Comparison of ENCODE assay signal across 16 mouse cellular contexts in the genomic region with DNA sequence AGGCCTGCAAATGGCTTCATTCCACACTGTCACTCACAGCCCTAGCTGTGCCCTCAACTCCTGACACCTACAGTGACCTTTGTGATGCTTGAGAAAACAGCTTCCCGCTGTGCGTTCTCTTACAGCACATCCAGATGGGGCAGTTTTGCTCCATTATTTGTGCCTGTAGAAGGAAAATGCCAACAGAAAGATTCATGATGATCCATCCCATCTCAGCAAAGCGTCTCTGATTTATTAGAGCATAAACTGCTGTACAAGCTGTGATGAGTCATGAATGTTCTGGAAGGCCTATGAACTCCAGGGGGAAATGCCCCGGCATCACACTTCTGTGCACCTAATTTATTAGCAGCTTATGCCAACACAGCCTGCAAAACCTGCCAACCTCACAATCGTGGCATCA.
DNase-seq lines count a peak whose midpoint lies in the region; ATAC-seq and TF ChIP-seq lines count a peak whose summit lies in the region.
"Had no signal": no experiment of that assay in that cellular context is flagged by ENCODE, and none has a peak within 500 bp of the region (broad histone marks: within the 10 kb centered on the region; RNA-seq: fewer than 3 reads in every experiment).

No protein-coding gene starts in this region.

- no peak overlapping the region for H3K4me2 ChIP-seq in heart, embryonic 12.5 days
- H3K4me2 ChIP-seq in intestine, embryonic 16.5 days (ENCODE audit: low read depth, low read length), result no peak overlapping the region
- H3K4me2 ChIP-seq: embryonic facial prominence, embryonic 15.5 days; kidney, embryonic 15.5 days; limb, embryonic 12.5 days; neural tube, embryonic 12.5 days had no signal

- no peaks in the 10 kb centered on the region for H3K27me3 ChIP-seq in heart, embryonic 12.5 days (replicated peaks)
- no peaks in the 10 kb centered on the region for H3K27me3 ChIP-seq in intestine, embryonic 16.5 days (replicated peaks; ENCODE audit: control insufficient read depth, insufficient read depth, low read length)
- H3K27me3 ChIP-seq: embryonic facial prominence, embryonic 15.5 days; kidney, embryonic 15.5 days; limb, embryonic 12.5 days; neural tube, embryonic 12.5 days had no signal

- no peak overlapping the region for H3K4me3 ChIP-seq in heart, embryonic 12.5 days
- H3K4me3 ChIP-seq in intestine, embryonic 16.5 days (ENCODE audit: low read length), result no peak overlapping the region
- H3K4me3 ChIP-seq: embryonic facial prominence, embryonic 15.5 days; kidney, embryonic 15.5 days; limb, embryonic 12.5 days; neural tube, embryonic 12.5 days had no signal

- no peak for DNase-seq in heart, adult 11 months
- peak; percentile 6 for DNase-seq in ES-CJ7 (ENCODE audit: low read depth, low spot score)
- peak; percentile 38 for DNase-seq in brain, embryonic 14.5 days (ENCODE audit: low read depth)
- peak; percentile 30 for DNase-seq in fat pad, adult 2 months (ENCODE audit: extremely low read depth, low read depth, low spot score)
- no peak for DNase-seq in right cerebral cortex, adult 2 months (ENCODE audit: low spot score in 2 of 2)
- DNase-seq: forebrain, postnatal 0 days; heart, postnatal 14 days; lung, adult 2 months; right cerebral cortex, postnatal 4 days had no signal

- no peak for TF ChIP-seq POLR2A in brain, embryonic 14.5 days (IDR thresholded peaks at IDR 0.05; ENCODE audit: borderline replicate concordance, extremely low read depth, insufficient read depth, insufficient read length, poor library complexity, severe bottlenecking)

- peaks cover 27% of the 10 kb centered on the region for H3K4me1 ChIP-seq in heart, embryonic 12.5 days (replicated peaks)
- no peaks in the 10 kb centered on the region for H3K4me1 ChIP-seq in intestine, embryonic 16.5 days (ENCODE audit: control insufficient read depth, insufficient read depth, low read length)

- no peaks in the 10 kb centered on the region for H3K36me3 ChIP-seq in heart, embryonic 12.5 days
- H3K36me3 ChIP-seq in intestine, embryonic 16.5 days (ENCODE audit: control insufficient read depth, insufficient read depth, low read length), result no peaks in the 10 kb centered on the region
- H3K36me3 ChIP-seq: embryonic facial prominence, embryonic 15.5 days; kidney, embryonic 15.5 days; limb, embryonic 12.5 days; neural tube, embryonic 12.5 days had no signal

- 0 out of 2 replicates have a peak, but pooled peaks have one; percentile 39 for ATAC-seq in heart, embryonic 12.5 days (ENCODE audit: insufficient number of reproducible peaks, low FRiP score)
- ATAC-seq in activated CD4-positive, CD25-positive, alpha-beta regulatory T cell, adult 4 months, result no peak
- ATAC-seq in intestine, embryonic 16.5 days, result no peak
- ATAC-seq: forebrain, postnatal 0 days had no signal

- TF ChIP-seq CTCF in brain, embryonic 14.5 days (IDR thresholded peaks at IDR 0.05; ENCODE audit: borderline replicate concordance, extremely low read depth, insufficient read depth, insufficient read length), result no peak

- no peaks in the 10 kb centered on the region for H3K9me3 ChIP-seq in heart, embryonic 12.5 days (replicated peaks)
- H3K9me3 ChIP-seq in intestine, embryonic 16.5 days (ENCODE audit: control insufficient read depth, low read length), result no peaks in the 10 kb centered on the region
- H3K9me3 ChIP-seq: embryonic facial prominence, embryonic 15.5 days; kidney, embryonic 15.5 days; limb, embryonic 12.5 days; neural tube, embryonic 12.5 days had no signal

- 32% methylated on average over 5 of the region's 5 CpGs for WGBS in heart, embryonic 12.5 days
- WGBS in intestine, embryonic 16.5 days, result 47% methylated on average over 5 of the region's 5 CpGs

- H3K27ac ChIP-seq in heart, embryonic 12.5 days (ENCODE audit: poor library complexity, severe bottlenecking), result no peak overlapping the region
- H3K27ac ChIP-seq in intestine, embryonic 16.5 days (ENCODE audit: low read length), result no peak overlapping the region
- H3K27ac ChIP-seq: embryonic facial prominence, embryonic 15.5 days; kidney, embryonic 15.5 days; limb, embryonic 12.5 days; neural tube, embryonic 12.5 days had no signal

- no peak overlapping the region for H3K9ac ChIP-seq in heart, embryonic 12.5 days
- H3K9ac ChIP-seq in intestine, embryonic 16.5 days (ENCODE audit: low read depth, low read length), result no peak overlapping the region
- H3K9ac ChIP-seq: embryonic facial prominence, embryonic 15.5 days; forebrain, postnatal 0 days; kidney, embryonic 15.5 days; limb, embryonic 12.5 days; neural tube, embryonic 12.5 days had no signal

Comparison
In these comparisons a context has a peak if more than half of its experiments do, and no peak if none do; other contexts are left out.
1. DNase-seq: peak in ES-CJ7 (single experiment), brain, embryonic 14.5 days (single experiment) and fat pad, adult 2 months (single experiment); none in heart, adult 11 months (single experiment) and right cerebral cortex, adult 2 months (0 of 2).